ENCODE assay signal across 19 mouse cellular contexts in the genomic region with DNA sequence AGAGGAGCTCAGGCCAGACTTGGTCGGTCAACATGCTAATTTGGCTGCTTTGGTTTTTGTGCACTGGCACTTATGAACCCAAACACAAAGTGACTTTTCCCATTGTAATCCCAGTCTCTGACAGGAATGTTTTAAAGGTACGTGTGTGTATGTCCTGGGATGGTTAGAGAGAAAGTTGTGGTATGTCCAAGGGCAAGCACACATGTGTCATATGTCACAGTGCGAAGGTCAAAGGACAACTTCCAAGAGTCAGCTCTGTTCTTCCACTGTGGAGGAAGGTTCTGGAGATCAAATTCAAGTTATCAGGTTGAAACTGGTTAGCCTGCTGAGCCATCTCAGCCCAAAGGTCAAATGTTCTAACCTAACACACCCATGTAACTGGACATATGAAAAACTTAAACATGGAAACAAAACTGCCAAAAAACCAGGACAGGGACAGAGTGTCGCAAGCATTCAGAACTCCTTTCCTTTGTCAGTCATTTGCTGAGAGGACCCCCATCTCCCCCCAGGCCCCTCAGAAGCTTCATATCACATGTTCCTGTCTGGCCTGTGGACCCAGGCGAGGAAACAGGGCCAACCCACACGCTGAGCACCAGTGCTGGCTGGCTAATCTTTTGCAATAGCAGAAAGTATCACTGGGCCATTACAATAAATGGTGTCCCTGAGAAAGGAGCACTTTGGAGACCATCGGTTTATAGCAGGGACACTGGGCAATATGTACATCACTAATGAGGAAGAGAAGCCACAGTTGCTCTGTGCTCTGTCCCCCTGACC. TPM values are rescaled to one million over a fixed set of nuclear protein-coding genes. Genes with fewer than 3 reads are reported as not detected.
"Had no signal": no experiment of that assay in that cellular context is flagged by ENCODE, and none has a peak within 500 bp of the region (broad histone marks: within the 10 kb centered on the region; RNA-seq: fewer than 3 reads in every experiment).

No protein-coding gene starts in this region.

- H3K9ac ChIP-seq: intestine, embryonic 15.5 days; limb, embryonic 13.5 days; liver, embryonic 13.5 days; lung, embryonic 15.5 days had no signal

- H3K27ac ChIP-seq: intestine, embryonic 15.5 days; kidney, postnatal 0 days; limb, embryonic 13.5 days; liver, embryonic 13.5 days; lung, embryonic 15.5 days; stomach, postnatal 0 days had no signal

- H3K36me3 ChIP-seq: intestine, embryonic 15.5 days; limb, embryonic 13.5 days; liver, embryonic 13.5 days; lung, embryonic 15.5 days had no signal

- DNase-seq: kidney, adult 2 months; kidney, postnatal 25 days; left cerebral cortex, postnatal 4 days; liver, embryonic 13.5 days; lung, adult 18-20 months; midbrain, embryonic 14.5 days had no signal

- H3K4me2 ChIP-seq: intestine, embryonic 15.5 days; limb, embryonic 13.5 days; liver, embryonic 13.5 days; lung, embryonic 15.5 days; midbrain, embryonic 11.5 days had no signal

- H3K9me3 ChIP-seq: intestine, embryonic 15.5 days; limb, embryonic 13.5 days; liver, embryonic 13.5 days; lung, embryonic 15.5 days had no signal

- H3K4me3 ChIP-seq: intestine, embryonic 15.5 days; limb, embryonic 13.5 days; liver, embryonic 13.5 days; lung, embryonic 15.5 days had no signal

- H3K27me3 ChIP-seq: intestine, embryonic 15.5 days; limb, embryonic 13.5 days; lung, embryonic 15.5 days had no signal

- ATAC-seq: intestine, embryonic 15.5 days had no signal

RNA-seq across cellular contexts. Expression of a gene that starts 2.3 kb away (rescaled TPM):
- total RNA-seq: megakaryocyte progenitor cell, adult 5-6 weeks; megakaryocyte-erythroid progenitor cell, adult 5-6 weeks; midbrain, postnatal 0 days had no signal
- polyA plus RNA-seq: kidney, adult 2 months; large intestine, adult 2 months; neural tube, embryonic 11.5 days; stomach, embryonic 14.5 days; thymus, adult 2 months had no signal
